Mouse (Mus musculus): ENCODE results near the gene Spag6.

DNA sequence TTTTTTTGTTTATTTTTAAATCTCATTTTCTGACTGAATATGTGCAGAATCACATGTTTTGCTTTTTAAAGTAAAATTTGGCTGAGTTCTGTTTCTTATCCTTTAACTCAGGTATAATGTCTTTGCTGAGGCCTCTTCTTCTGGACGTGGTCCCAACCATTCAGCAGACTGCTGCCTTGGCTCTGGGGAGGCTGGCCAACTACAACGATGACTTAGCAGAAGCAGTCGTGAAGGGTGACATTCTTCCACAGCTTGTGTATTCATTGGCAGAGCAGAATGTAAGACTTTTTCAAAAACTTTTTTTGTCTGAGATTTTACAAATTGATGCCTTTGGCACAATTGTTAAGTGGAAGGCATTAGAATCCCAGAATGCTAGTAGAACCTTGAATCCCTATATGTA, 16.5 kb downstream of the Spag6 start:
- TF ChIP-seq CTCF (IDR thresholded peaks at IDR 0.05; ENCODE audit: low read depth) (no peak), EP300 (IDR thresholded peaks at IDR 0.05; ENCODE audit: low read depth) (no peak)
